Mouse (Mus musculus) adrenal gland, postnatal 25 days (tissue): ENCODE results near the gene Abcc1. TPM values are rescaled to one million over a fixed set of nuclear protein-coding genes. Genes with fewer than 3 reads are reported as not detected.

ENCODE experiments used
- DNase-seq: peaks from one replicate; pipeline ENCODE4 v3.0.0; 2021; ENCODE audit warnings: mixed read lengths
- total RNA-seq: library from RNA; stranded (reverse); gene quantifications from 2 replicates; pipeline ENCODE4 v1.2.3, GENCODE M21; 2021

Gene Abcc1
- total RNA-seq, 1 experiment from 2014 or later: 26.0 TPM

DNA sequence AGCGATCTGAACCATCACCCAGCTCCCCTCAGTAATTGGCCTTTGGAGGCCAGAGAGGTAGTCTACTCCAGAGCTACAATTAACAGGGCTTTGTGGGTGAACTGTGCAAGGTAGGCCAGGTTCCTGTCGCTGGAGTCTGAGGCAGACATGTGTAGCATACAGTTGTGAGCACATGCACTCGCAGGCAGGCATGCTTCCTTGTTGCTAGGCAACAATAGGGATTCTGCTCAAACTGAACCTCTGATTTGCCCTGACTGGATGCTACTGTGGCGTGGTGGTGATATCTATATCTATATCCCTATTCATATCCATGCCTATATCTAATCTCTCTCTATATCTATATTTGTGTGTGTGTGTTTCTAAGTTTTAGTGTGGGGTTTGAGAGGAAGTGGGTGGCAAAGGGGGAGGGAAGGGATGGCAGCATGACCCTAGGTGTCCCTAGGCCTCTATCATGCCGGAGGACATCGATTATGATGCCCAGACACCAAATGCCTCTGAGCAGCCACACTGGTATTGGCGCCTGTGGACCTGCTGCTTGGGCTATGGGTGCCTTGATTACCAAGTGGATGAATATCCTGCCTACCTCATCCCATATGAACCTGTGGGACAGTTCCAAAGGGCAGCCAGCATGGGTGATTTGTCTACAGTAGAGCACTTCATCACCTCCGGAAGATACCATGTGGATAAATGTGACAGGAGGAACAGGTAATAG, 140.4 kb downstream of the Abcc1 start:
- no peak for DNase-seq

DNA sequence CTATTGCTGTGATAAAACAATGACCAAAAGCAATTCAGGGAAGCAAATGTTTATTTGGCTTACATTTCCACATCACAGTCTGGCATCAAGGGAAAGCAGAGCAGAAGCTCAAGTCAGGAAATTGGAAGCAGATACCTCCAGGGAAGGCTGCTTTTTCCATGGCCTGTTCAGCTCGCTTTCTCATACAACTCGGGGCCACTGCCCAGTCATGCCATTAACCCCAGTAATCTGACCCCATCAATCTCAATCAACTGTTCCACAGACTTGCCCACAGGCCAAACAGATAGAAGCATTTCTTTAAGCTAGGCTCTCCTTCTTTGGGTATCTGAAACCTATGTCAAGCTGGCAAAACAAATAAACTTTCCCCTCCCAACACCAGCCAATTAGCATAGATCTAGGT, 145.1 kb downstream of the Abcc1 start:
- no peak for DNase-seq

Other genes with a start within 250 kb of the Abcc1 start
- gene Nde1, start 198.3 kb upstream of the Abcc1 start, total RNA-seq: 46.0 and 51.3 TPM in 2 replicates
- gene Marf1, start 198.2 kb upstream of the Abcc1 start, total RNA-seq: 150 and 155 TPM in 2 replicates
- 4.0 and 4.1 TPM in 2 replicates for gene Myh11, start 70.2 kb upstream of the Abcc1 start, total RNA-seq
- gene Fopnl, start 44.2 kb upstream of the Abcc1 start, total RNA-seq: 52.7 and 59.6 TPM in 2 replicates
- not detected in 2 replicates for gene A630010A05Rik, start 200.8 kb downstream of the Abcc1 start, total RNA-seq